Mouse (Mus musculus) neural tube, embryonic 15.5 days (tissue): Measurements from ENCODE around the gene Alcam. TPM values are rescaled to one million over a fixed set of nuclear protein-coding genes. Genes with fewer than 3 reads are reported as not detected.

Experiments used
- ATAC-seq: fragments of 200-750 bp; cut with Nextera tagmentation; 2 replicates; pipeline ENCODE4 v1.8.0; 2017; ENCODE audit warnings: mild to moderate bottlenecking, moderate TSS enrichment, moderate library complexity; ENCODE audit not compliant: low FRiP score
- H3K27ac ChIP-seq: fragments of 300-500 bp; sonication (generic); replicated peaks from 2 replicates; pipeline ENCODE4 v1.5.1; 2015; ENCODE audit warnings: mild to moderate bottlenecking, inconsistent platforms
- H3K27me3 ChIP-seq: fragments of 300-500 bp; sonication (generic); replicated peaks from 2 replicates; pipeline ENCODE4 v1.6.1; 2015; ENCODE audit warnings: inconsistent platforms
- H3K36me3 ChIP-seq: fragments of 300-500 bp; sonication (generic); 2 replicates; pipeline ENCODE4 v1.6.1; 2015; ENCODE audit warnings: inconsistent platforms
- H3K4me1 ChIP-seq: fragments of 300-500 bp; sonication (generic); 2 replicates; pipeline ENCODE4 v1.6.1; 2015; ENCODE audit warnings: inconsistent platforms
- H3K4me2 ChIP-seq: fragments of 300-500 bp; sonication (generic); 2 replicates; pipeline ENCODE4 v1.6.1; 2015; ENCODE audit warnings: inconsistent platforms, mild to moderate bottlenecking, moderate library complexity
- H3K4me3 ChIP-seq: fragments of 300-500 bp; sonication (generic); replicated peaks from 2 replicates; pipeline ENCODE4 v1.5.1; 2015; ENCODE audit warnings: mild to moderate bottlenecking, inconsistent platforms
- H3K9ac ChIP-seq: fragments of 300-500 bp; sonication (generic); replicated peaks from 2 replicates; pipeline ENCODE4 v1.6.1; 2015; ENCODE audit warnings: mild to moderate bottlenecking, inconsistent platforms
- H3K9me3 ChIP-seq: fragments of 300-500 bp; sonication (generic); replicated peaks from 2 replicates; pipeline ENCODE4 v1.6.1; 2016; ENCODE audit warnings: inconsistent platforms
- WGBS: fragments of 180-500 bp; shearing (Covaris S2); methylation state at CpG from one replicate; pipeline ENCODE4 v1.1.7; 2015; ENCODE audit warnings: mixed read lengths; 5-methylcytosine and 5-hydroxymethylcytosine counted together
- polyA plus RNA-seq: library from polyadenylated mRNA; unstranded; fragments of >200 nt; fragmentation: Nextera tagmentation; extraction: Ambion mirVana; gene quantifications from 2 replicates; pipeline ENCODE4 v1.2.1, GENCODE M21; 2015

The Alcam gene
- polyA plus RNA-seq: 38.9 and 40.0 TPM in 2 replicates

GRCm38 (mm10) chr16:52453971-52454514 lies at the start of gene Alcam:
Gene Alcam (minus strand): TSS chr16:52454074.
- no peaks in the 10 kb centered on the region for H3K36me3 ChIP-seq
- peaks cover 35% of the 10 kb centered on the region for H3K4me1 ChIP-seq
- H3K27ac ChIP-seq: peak within 1 kb of the TSS; percentile 84
- H3K9me3 ChIP-seq: no peaks in the 10 kb centered on the region
- peak within 1 kb of the TSS; percentile 67 for H3K4me3 ChIP-seq
- H3K27me3 ChIP-seq: no peaks in the 10 kb centered on the region
- peak within 1 kb of the TSS; percentile 83 for H3K4me2 ChIP-seq
- under 1% methylated on average over 14 of the region's 14 CpGs for WGBS
- no peak; the same call in 1 of the 2 replicates for ATAC-seq
- peak within 1 kb of the TSS; percentile 41 for H3K9ac ChIP-seq

DNA sequence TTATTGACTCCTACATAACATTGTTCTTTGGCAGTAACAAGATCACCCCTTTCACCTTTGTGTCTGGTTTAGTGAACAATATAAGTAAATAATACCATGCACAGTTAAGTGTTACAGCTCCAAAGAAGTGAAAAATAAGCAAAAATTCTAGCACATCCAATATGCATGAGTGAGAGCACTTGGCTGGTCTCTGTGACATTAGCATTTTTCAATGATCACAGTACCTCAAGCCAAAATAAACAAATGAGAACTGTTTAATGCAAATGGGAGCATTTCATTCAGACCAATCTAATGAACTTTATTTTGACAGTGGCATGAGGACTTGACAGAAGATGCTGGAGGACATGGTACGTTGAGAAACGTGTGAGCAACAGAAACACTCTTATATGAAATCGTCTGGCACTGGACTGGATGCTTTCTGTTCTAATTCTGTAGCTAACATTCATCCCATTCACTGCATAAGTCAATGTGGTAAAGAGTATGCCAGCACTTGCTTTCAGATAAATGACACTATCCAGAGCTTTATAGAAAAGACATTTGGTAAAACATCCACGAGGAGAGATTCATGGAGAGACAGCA lies 45.0 kb upstream of the Alcam start:
- Histone ChIP-seq H3K27ac (no peak overlapping the region), H3K4me2 (no peak overlapping the region), H3K36me3 (no peaks in the 10 kb centered on the region), H3K4me1 (no peaks in the 10 kb centered on the region), H3K9me3 (no peaks in the 10 kb centered on the region), H3K4me3 (no peak overlapping the region), H3K27me3 (no peaks in the 10 kb centered on the region), H3K9ac (no peak overlapping the region)
- ATAC-seq: no peak
- 82% methylated on average over 4 of the region's 4 CpGs for WGBS

GRCm38 (mm10) chr16:52490542-52490941 lies 36.7 kb upstream of the Alcam start:
- no peaks in the 10 kb centered on the region for H3K36me3 ChIP-seq
- no peak overlapping the region for H3K27ac ChIP-seq
- H3K9ac ChIP-seq: no peak overlapping the region
- ATAC-seq: no peak
- no peaks in the 10 kb centered on the region for H3K27me3 ChIP-seq
- H3K4me3 ChIP-seq: no peak overlapping the region
- H3K4me2 ChIP-seq: no peak overlapping the region
- WGBS: 18% methylated on average over 1 of the region's 1 CpGs
- H3K9me3 ChIP-seq: no peaks in the 10 kb centered on the region
- no peaks in the 10 kb centered on the region for H3K4me1 ChIP-seq

DNA sequence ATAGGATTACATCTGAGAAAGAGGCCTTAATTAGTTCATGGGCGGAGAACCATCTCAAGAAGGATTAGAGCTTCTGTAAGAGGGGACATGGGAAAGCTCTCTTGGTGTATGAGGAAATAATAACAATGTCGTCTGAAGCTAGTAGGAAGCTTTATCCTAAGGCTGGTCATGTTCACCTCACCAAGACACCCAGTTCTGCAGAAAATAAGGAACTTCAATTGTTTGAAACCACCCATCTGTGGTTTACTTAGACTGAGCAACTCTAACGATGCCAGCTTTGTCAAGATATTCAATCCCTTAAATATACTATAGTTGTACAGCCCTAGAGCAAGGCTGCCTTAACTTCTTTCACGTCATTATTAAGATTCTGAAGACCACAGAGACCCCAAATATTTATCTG lies 20.4 kb upstream of the Alcam start:
- no peaks in the 10 kb centered on the region for H3K36me3 ChIP-seq
- ATAC-seq: no peak
- no peak overlapping the region for H3K4me2 ChIP-seq
- H3K4me1 ChIP-seq: no peaks in the 10 kb centered on the region
- no peak overlapping the region for H3K27ac ChIP-seq
- 84% methylated on average over 4 of the region's 4 CpGs for WGBS
- H3K4me3 ChIP-seq: no peak overlapping the region
- no peak overlapping the region for H3K9ac ChIP-seq
- H3K27me3 ChIP-seq: no peaks in the 10 kb centered on the region
- H3K9me3 ChIP-seq: no peaks in the 10 kb centered on the region

GRCm38 (mm10) chr16:52473089-52473488 lies 19.2 kb upstream of the Alcam start:
- no peaks in the 10 kb centered on the region for H3K27me3 ChIP-seq
- H3K27ac ChIP-seq: no peak overlapping the region
- no peak overlapping the region for H3K4me3 ChIP-seq
- H3K9ac ChIP-seq: no peak overlapping the region
- no peaks in the 10 kb centered on the region for H3K36me3 ChIP-seq
- H3K4me1 ChIP-seq: no peaks in the 10 kb centered on the region
- no peaks in the 10 kb centered on the region for H3K9me3 ChIP-seq
- ATAC-seq: no peak
- 96% methylated on average over 2 of the region's 2 CpGs for WGBS
- H3K4me2 ChIP-seq: no peak overlapping the region

DNA sequence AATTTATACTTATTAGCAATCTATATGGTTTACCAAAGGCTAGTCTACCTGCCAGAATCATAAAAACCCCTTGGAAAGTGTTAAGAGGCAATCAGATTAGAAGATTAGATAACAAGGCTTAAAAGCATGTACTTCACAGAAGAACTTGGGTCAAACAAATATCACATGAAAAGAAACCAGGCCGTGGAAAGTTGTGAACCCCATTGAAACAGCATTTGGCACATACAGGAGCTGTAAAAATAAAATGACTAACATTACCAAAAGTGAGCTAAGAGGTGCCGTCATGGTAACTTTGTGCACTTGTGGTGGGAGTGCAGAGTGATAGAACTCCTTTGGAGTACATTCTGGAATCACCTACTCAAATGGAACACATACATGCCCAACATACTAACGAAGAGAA lies 18.8 kb upstream of the Alcam start:
- no peak overlapping the region for H3K9ac ChIP-seq
- H3K4me2 ChIP-seq: no peak overlapping the region
- no peaks in the 10 kb centered on the region for H3K27me3 ChIP-seq
- H3K4me3 ChIP-seq: no peak overlapping the region
- H3K36me3 ChIP-seq: no peaks in the 10 kb centered on the region
- 94% methylated on average over 3 of the region's 3 CpGs for WGBS
- no peaks in the 10 kb centered on the region for H3K9me3 ChIP-seq
- no peaks in the 10 kb centered on the region for H3K4me1 ChIP-seq
- ATAC-seq: no peak
- H3K27ac ChIP-seq: no peak overlapping the region

DNA sequence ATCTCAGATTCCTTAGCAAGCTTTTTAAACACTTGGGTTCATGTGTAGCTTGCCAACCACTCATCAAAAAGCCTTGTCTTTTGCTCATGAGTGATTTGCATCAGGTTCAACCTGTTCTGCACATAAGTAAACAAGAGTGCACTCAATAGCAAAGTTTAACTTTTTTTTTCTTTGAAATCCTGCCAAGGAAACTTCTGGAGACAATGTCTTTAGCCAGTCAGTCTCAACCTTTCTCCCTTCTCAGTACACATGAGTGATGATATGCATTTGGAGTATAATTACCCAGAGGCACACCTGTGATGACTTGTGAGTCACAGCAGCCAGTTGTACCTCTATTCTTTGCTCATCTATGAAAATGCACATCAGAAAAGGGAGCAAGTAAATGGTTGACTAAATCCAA lies 18.2 kb upstream of the Alcam start:
- no peak overlapping the region for H3K4me3 ChIP-seq
- H3K9ac ChIP-seq: no peak overlapping the region
- H3K9me3 ChIP-seq: no peaks in the 10 kb centered on the region
- no peak for ATAC-seq
- no peaks in the 10 kb centered on the region for H3K36me3 ChIP-seq
- H3K4me1 ChIP-seq: no peaks in the 10 kb centered on the region
- H3K4me2 ChIP-seq: no peak overlapping the region
- H3K27me3 ChIP-seq: no peaks in the 10 kb centered on the region
- no peak overlapping the region for H3K27ac ChIP-seq

DNA sequence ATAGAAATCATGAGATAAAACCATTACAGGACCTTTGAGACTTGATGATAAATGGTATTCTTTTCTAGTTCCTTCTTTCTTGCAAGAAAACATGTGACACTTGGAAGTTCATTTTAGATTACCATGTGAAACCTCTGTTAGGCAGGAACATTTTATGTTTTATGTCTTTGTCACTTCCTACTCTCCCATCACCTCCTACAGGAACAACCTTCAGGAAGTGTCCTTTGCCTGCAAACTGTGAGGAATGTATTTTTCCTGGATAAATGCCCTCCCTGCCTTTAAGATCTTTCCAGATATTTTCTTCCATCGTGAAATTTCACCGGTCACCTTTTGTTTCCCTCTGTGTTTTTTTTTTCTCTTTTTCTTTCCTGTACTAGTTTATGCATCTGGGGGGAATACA lies 17.0 kb upstream of the Alcam start:
- Histone ChIP-seq H3K4me3 (no peak overlapping the region), H3K9ac (no peak overlapping the region), H3K27ac (no peak overlapping the region), H3K4me2 (no peak overlapping the region), H3K9me3 (no peaks in the 10 kb centered on the region), H3K36me3 (no peaks in the 10 kb centered on the region), H3K4me1 (no peaks in the 10 kb centered on the region), H3K27me3 (no peaks in the 10 kb centered on the region)
- no peak for ATAC-seq
- 81% methylated on average over 2 of the region's 2 CpGs for WGBS

GRCm38 (mm10) chr16:52470226-52470625 lies 16.4 kb upstream of the Alcam start:
- H3K9me3 ChIP-seq: no peaks in the 10 kb centered on the region
- H3K4me3 ChIP-seq: no peak overlapping the region
- no peak overlapping the region for H3K27ac ChIP-seq
- H3K4me1 ChIP-seq: no peaks in the 10 kb centered on the region
- no peaks in the 10 kb centered on the region for H3K27me3 ChIP-seq
- H3K36me3 ChIP-seq: no peaks in the 10 kb centered on the region
- no peak overlapping the region for H3K4me2 ChIP-seq
- ATAC-seq: no peak
- H3K9ac ChIP-seq: no peak overlapping the region
- 83% methylated on average over 3 of the region's 3 CpGs for WGBS

GRCm38 (mm10) chr16:52468426-52468825 lies 14.6 kb upstream of the Alcam start:
- no peaks in the 10 kb centered on the region for H3K27me3 ChIP-seq
- H3K36me3 ChIP-seq: no peaks in the 10 kb centered on the region
- no peak overlapping the region for H3K4me2 ChIP-seq
- H3K4me1 ChIP-seq: no peaks in the 10 kb centered on the region
- ATAC-seq: no peak
- no peaks in the 10 kb centered on the region for H3K9me3 ChIP-seq
- H3K27ac ChIP-seq: no peak overlapping the region
- no peak overlapping the region for H3K9ac ChIP-seq
- no peak overlapping the region for H3K4me3 ChIP-seq

- Histone ChIP-seq H3K4me2 (no peak overlapping the region), H3K36me3 (no peaks in the 10 kb centered on the region), H3K9ac (no peak overlapping the region), H3K27me3 (no peaks in the 10 kb centered on the region), H3K4me3 (no peak overlapping the region), H3K27ac (no peak overlapping the region), H3K9me3 (no peaks in the 10 kb centered on the region), H3K4me1 (no peaks in the 10 kb centered on the region)
- no peak for ATAC-seq
- WGBS: 76% methylated on average over 6 of the region's 6 CpGs
These were observed 12.9 kb upstream of the Alcam start for GRCm38 (mm10) chr16:52466770-52467169.

DNA sequence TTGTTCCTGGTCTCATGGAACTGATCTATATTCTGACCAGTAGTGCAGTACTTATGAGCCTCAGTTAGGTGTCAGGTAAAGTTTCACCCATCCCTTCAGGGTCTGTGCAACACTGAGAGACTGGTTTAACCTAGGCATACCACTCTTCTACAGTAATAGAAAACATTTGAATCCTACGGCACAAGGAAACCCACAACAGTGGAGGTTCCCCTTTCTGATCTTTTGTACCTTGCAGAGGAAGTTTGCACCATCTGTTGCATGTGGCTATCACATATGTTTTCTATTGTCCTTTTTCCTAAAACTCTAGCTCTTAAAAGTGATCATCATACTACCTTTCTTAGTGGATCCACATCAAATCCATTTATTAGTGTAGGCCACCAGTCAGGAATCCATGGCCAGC lies 10.7 kb upstream of the Alcam start:
- no peaks in the 10 kb centered on the region for H3K27me3 ChIP-seq
- no peak overlapping the region for H3K4me3 ChIP-seq
- H3K4me1 ChIP-seq: no peaks in the 10 kb centered on the region
- no peak overlapping the region for H3K4me2 ChIP-seq
- H3K9me3 ChIP-seq: no peaks in the 10 kb centered on the region
- no peak for ATAC-seq
- WGBS: 93% methylated on average over 1 of the region's 1 CpGs
- H3K27ac ChIP-seq: no peak overlapping the region
- H3K36me3 ChIP-seq: no peaks in the 10 kb centered on the region
- no peak overlapping the region for H3K9ac ChIP-seq
